Mouse (Mus musculus): Measurements from ENCODE around the gene Acvr1c. TPM values are rescaled to one million over a fixed set of nuclear protein-coding genes. Genes with fewer than 3 reads are reported as not detected.

Acvr1c gene
- polyA plus RNA-seq (2014; fragmentation: Nextera tagmentation; extraction: Ambion mirVana): 0.19 TPM in 2 replicates

DNA sequence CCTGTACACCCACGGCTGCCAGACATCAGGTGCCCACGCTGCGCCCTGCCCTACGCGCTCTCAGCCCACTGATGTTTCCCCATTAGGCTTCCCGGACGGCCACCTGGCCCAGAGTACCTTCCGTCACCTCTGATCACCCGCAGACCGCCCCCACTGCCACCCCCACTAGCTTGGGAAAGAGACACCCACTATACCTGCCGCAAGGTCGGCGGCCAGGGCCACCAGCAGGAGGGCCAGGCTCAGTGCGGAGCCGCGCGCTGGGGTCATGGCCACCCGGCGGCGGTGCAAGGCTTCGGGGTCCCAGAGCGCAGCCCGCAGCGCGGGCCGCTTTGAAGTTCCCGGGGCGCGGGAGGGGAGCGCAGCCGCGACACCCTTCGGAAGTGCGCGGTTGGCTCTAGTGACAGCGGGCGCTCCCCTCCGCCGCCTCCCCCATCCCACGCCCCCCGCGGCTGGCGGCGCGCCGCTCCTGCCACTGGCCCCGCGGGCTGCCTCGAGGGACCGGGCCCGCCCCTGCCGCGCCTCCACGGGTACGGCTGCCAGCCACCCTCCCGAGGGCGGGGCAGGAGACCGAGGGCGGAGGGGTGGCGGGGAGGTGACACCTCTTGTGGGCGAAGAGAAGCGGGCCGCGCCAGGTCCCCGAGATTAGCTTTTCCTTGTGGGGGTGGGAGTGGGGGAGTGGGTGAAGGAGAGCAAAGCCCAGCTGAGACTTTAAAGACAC is at the start of gene Acvr1c:
TSS of gene Acvr1c (minus strand) at position 482 of the 718 bp plus-strand sequence.
- under 1% methylated on average over 42 of the region's 65 CpGs for WGBS
- Histone ChIP-seq H3K4me1 (ENCODE audit: control insufficient read depth, insufficient read depth, low read length) (peaks cover 4% of the 10 kb centered on the region), H3K9ac (ENCODE audit: low read length) (peak within 1 kb of the TSS; percentile 31; the same call in 1 of the 2 replicates), H3K4me2 (peak within 1 kb of the TSS; percentile 97), H3K27ac (ENCODE audit: low read depth, low read length) (no peak within 1 kb of the TSS), H3K36me3 (ENCODE audit: control insufficient read depth, insufficient read depth, low read length) (no peaks in the 10 kb centered on the region), H3K9me3 (ENCODE audit: control insufficient read depth, low read length) (no peaks in the 10 kb centered on the region), H3K27me3 (ENCODE audit: control insufficient read depth, insufficient read depth, low read length) (peaks cover 13% of the 10 kb centered on the region), H3K4me3 (ENCODE audit: low read depth, low read length) (peak within 1 kb of the TSS; percentile 50)
- DNase-seq (ENCODE audit: low spot score, missing footprints) (peak; percentile 94), ATAC-seq (ENCODE audit: low FRiP score) (peak; percentile 82)

GRCm38 (mm10) chr2:58403481-58403880 is 45.8 kb upstream of the Acvr1c start:
- Histone ChIP-seq H3K9ac (ENCODE audit: low read length) (no peak overlapping the region), H3K4me1 (ENCODE audit: control insufficient read depth, insufficient read depth, low read length) (no peaks in the 10 kb centered on the region), H3K4me3 (ENCODE audit: low read depth, low read length) (no peak overlapping the region), H3K27ac (ENCODE audit: low read depth, low read length) (no peak overlapping the region), H3K9me3 (ENCODE audit: control insufficient read depth, low read length) (no peaks in the 10 kb centered on the region), H3K27me3 (ENCODE audit: control insufficient read depth, insufficient read depth, low read length) (no peaks in the 10 kb centered on the region), H3K4me2 (no peak overlapping the region), H3K36me3 (ENCODE audit: control insufficient read depth, insufficient read depth, low read length) (no peaks in the 10 kb centered on the region)
- 82% methylated on average over 2 of the region's 2 CpGs for WGBS
- DNase-seq (ENCODE audit: low spot score, missing footprints) (no peak), ATAC-seq (ENCODE audit: low FRiP score) (no peak)

DNA sequence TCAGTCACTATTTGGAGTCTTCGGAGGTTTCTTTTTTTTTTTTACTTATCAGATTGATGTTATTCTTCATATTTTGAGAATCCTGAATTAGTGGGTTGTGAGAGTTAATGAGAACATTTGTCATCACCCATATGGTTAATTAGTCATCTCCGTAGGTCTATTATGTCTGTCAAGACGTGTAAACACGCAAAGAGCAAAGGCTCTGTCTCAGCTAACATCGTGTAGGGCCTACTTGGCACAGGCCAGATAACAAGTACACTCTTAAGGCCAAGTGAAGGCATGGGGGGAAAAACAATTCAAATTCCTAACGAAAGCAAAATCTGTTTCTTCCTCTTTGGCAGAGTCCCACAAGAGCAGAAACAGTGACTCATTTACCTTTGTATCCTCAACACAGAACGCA is 30.9 kb upstream of the Acvr1c start:
- no peaks in the 10 kb centered on the region for H3K36me3 ChIP-seq (ENCODE audit: control insufficient read depth, insufficient read depth, low read length)
- H3K27me3 ChIP-seq (ENCODE audit: control insufficient read depth, insufficient read depth, low read length): no peaks in the 10 kb centered on the region
- ATAC-seq (ENCODE audit: low FRiP score): no peak
- H3K4me1 ChIP-seq (ENCODE audit: control insufficient read depth, insufficient read depth, low read length): no peaks in the 10 kb centered on the region
- no peak overlapping the region for H3K4me3 ChIP-seq (ENCODE audit: low read depth, low read length)
- no peak overlapping the region for H3K4me2 ChIP-seq
- no peak overlapping the region for H3K27ac ChIP-seq (ENCODE audit: low read depth, low read length)
- DNase-seq (ENCODE audit: low spot score, missing footprints): no peak
- 89% methylated on average over 7 of the region's 7 CpGs for WGBS
- no peaks in the 10 kb centered on the region for H3K9me3 ChIP-seq (ENCODE audit: control insufficient read depth, low read length)
- H3K9ac ChIP-seq (ENCODE audit: low read length): no peak overlapping the region

GRCm38 (mm10) chr2:58380020-58380419 is 22.3 kb upstream of the Acvr1c start:
- Histone ChIP-seq H3K9ac (ENCODE audit: low read length) (no peak overlapping the region), H3K36me3 (ENCODE audit: control insufficient read depth, insufficient read depth, low read length) (no peaks in the 10 kb centered on the region), H3K27me3 (ENCODE audit: control insufficient read depth, insufficient read depth, low read length) (no peaks in the 10 kb centered on the region), H3K4me2 (no peak overlapping the region), H3K27ac (ENCODE audit: low read depth, low read length) (no peak overlapping the region), H3K9me3 (ENCODE audit: control insufficient read depth, low read length) (no peaks in the 10 kb centered on the region), H3K4me3 (ENCODE audit: low read depth, low read length) (no peak overlapping the region), H3K4me1 (ENCODE audit: control insufficient read depth, insufficient read depth, low read length) (no peaks in the 10 kb centered on the region)
- whole genome bisulfite sequencing: 91% methylated on average over 5 of the region's 5 CpGs
- DNase-seq (ENCODE audit: low spot score, missing footprints): no peak
- ATAC-seq (ENCODE audit: low FRiP score): no peak

DNA sequence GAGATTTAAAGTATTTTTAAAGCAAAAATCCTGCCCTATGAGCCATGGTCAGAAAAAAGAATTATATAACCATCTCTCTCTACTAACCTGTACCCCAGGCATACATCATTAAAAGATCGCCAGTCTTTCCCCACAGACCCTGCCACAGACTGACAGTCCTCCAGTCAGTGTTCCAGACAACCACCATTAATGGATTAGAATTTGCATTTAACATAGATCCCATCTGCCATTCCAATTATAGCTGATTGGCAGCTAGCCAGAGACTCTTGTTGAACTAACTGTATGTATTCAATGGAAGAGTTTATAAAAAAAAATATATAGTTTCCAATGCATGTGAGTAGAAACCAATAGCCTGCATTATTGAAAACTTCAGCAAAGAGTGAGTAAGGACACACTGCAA is 21.8 kb upstream of the Acvr1c start:
- H3K36me3 ChIP-seq (ENCODE audit: control insufficient read depth, insufficient read depth, low read length): no peaks in the 10 kb centered on the region
- H3K27ac ChIP-seq (ENCODE audit: low read depth, low read length): no peak overlapping the region
- H3K9ac ChIP-seq (ENCODE audit: low read length): no peak overlapping the region
- H3K9me3 ChIP-seq (ENCODE audit: control insufficient read depth, low read length): no peaks in the 10 kb centered on the region
- H3K4me1 ChIP-seq (ENCODE audit: control insufficient read depth, insufficient read depth, low read length): no peaks in the 10 kb centered on the region
- no peak for ATAC-seq (ENCODE audit: low FRiP score)
- no peak for DNase-seq (ENCODE audit: low spot score, missing footprints)
- no peak overlapping the region for H3K4me3 ChIP-seq (ENCODE audit: low read depth, low read length)
- no peaks in the 10 kb centered on the region for H3K27me3 ChIP-seq (ENCODE audit: control insufficient read depth, insufficient read depth, low read length)
- 79% methylated on average over 1 of the region's 1 CpGs for WGBS
- no peak overlapping the region for H3K4me2 ChIP-seq

DNA sequence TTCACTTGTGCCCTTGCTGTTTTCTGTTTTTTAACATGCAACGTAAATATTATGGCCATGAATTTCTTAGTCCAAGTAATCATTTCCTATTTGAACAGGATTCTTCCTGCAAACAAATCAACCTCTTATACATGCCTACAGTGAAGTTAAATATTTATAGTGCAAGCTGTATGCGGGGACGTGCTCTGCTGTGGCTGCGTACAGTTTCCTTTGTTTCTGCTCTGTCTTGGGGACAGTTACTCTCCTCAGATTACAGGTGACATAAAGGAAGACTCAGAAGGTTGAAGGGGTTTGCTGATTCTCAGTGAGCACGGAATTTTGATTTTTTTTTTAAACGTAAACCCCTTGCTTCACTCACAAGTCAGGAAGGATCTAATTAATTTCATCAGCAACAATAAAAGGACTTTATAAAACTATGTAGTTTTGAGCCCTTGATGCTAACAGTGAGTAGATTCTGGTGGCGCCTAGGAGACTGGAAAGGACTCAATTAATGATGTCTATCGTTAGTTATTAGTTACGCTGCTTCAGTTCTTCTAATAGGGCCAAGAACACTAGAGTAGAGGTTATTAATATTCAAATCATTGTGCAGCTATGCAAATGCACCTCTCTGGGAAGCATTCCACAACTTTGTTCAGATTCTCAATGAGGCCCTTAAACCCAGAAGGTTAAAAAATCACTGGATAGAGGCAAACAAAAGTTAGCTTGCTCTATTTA is 19.9 kb upstream of the Acvr1c start:
- Histone ChIP-seq H3K4me3 (ENCODE audit: low read depth, low read length) (no peak overlapping the region), H3K4me1 (ENCODE audit: control insufficient read depth, insufficient read depth, low read length) (no peaks in the 10 kb centered on the region), H3K9ac (ENCODE audit: low read length) (no peak overlapping the region), H3K36me3 (ENCODE audit: control insufficient read depth, insufficient read depth, low read length) (no peaks in the 10 kb centered on the region), H3K4me2 (no peak overlapping the region), H3K9me3 (ENCODE audit: control insufficient read depth, low read length) (no peaks in the 10 kb centered on the region), H3K27me3 (ENCODE audit: control insufficient read depth, insufficient read depth, low read length) (no peaks in the 10 kb centered on the region), H3K27ac (ENCODE audit: low read depth, low read length) (no peak overlapping the region)
- DNase-seq (ENCODE audit: low spot score, missing footprints): no peak
- 81% methylated on average over 9 of the region's 9 CpGs for WGBS
- ATAC-seq (ENCODE audit: low FRiP score): no peak

DNA sequence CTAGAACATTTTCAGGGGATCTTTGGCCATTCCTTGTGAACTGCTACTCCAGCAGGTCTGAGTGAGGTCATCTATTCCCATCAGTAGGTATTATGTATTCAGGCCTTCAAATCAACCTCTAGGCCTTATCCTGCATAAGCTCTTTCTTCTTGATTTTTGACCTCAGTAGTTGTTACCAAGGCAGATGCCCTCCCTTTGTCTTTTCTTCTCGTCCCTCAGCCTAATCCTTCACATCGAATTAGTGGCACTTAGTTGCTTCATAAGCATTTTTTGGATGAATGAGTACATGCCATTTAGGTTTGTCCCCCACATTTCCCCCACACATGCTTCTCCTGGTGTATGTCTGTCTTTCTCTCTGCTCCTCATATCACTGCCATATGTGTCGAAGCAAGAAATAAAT is 8.5 kb upstream of the Acvr1c start:
- WGBS: 65% methylated on average over 3 of the region's 3 CpGs
- H3K4me3 ChIP-seq (ENCODE audit: low read depth, low read length): no peak overlapping the region
- no peak for ATAC-seq (ENCODE audit: low FRiP score)
- H3K4me2 ChIP-seq: no peak overlapping the region
- H3K9ac ChIP-seq (ENCODE audit: low read length): no peak overlapping the region
- no peak for DNase-seq (ENCODE audit: low spot score, missing footprints)
- H3K27ac ChIP-seq (ENCODE audit: low read depth, low read length): no peak overlapping the region
- no peaks in the 10 kb centered on the region for H3K36me3 ChIP-seq (ENCODE audit: control insufficient read depth, insufficient read depth, low read length)
- no peaks in the 10 kb centered on the region for H3K9me3 ChIP-seq (ENCODE audit: control insufficient read depth, low read length)
- H3K4me1 ChIP-seq (ENCODE audit: control insufficient read depth, insufficient read depth, low read length): no peaks in the 10 kb centered on the region
- H3K27me3 ChIP-seq (ENCODE audit: control insufficient read depth, insufficient read depth, low read length): no peaks in the 10 kb centered on the region

GRCm38 (mm10) chr2:58361361-58362046 is 3.8 kb upstream of the Acvr1c start:
- Histone ChIP-seq H3K9me3 (ENCODE audit: control insufficient read depth, low read length) (no peaks in the 10 kb centered on the region), H3K27ac (ENCODE audit: low read depth, low read length) (no peak overlapping the region), H3K36me3 (ENCODE audit: control insufficient read depth, insufficient read depth, low read length) (no peaks in the 10 kb centered on the region), H3K4me2 (no peak overlapping the region), H3K27me3 (ENCODE audit: control insufficient read depth, insufficient read depth, low read length) (peaks cover 13% of the 10 kb centered on the region), H3K9ac (ENCODE audit: low read length) (no peak overlapping the region), H3K4me3 (ENCODE audit: low read depth, low read length) (no peak overlapping the region), H3K4me1 (ENCODE audit: control insufficient read depth, insufficient read depth, low read length) (peaks cover 4% of the 10 kb centered on the region)
- ATAC-seq (ENCODE audit: low FRiP score) (no peak), DNase-seq (ENCODE audit: low spot score, missing footprints) (no peak)
- 83% methylated on average over 3 of the region's 3 CpGs for WGBS

GRCm38 (mm10) chr2:58358132-58358460 is 401 bp upstream of the Acvr1c start:
- WGBS: 15% methylated on average over 3 of the region's 3 CpGs
- Histone ChIP-seq H3K36me3 (ENCODE audit: control insufficient read depth, insufficient read depth, low read length) (no peaks in the 10 kb centered on the region), H3K4me3 (ENCODE audit: low read depth, low read length) (peak overlapping the region; percentile 50), H3K4me1 (ENCODE audit: control insufficient read depth, insufficient read depth, low read length) (peaks cover 4% of the 10 kb centered on the region), H3K4me2 (peak overlapping the region; percentile 97), H3K9ac (ENCODE audit: low read length) (no peak overlapping the region), H3K27me3 (ENCODE audit: control insufficient read depth, insufficient read depth, low read length) (peaks cover 13% of the 10 kb centered on the region), H3K9me3 (ENCODE audit: control insufficient read depth, low read length) (no peaks in the 10 kb centered on the region), H3K27ac (ENCODE audit: low read depth, low read length) (no peak overlapping the region)
- ATAC-seq (ENCODE audit: low FRiP score) (peak; percentile 51), DNase-seq (ENCODE audit: low spot score, missing footprints) (no peak)

All from midbrain, embryonic 11.5 days (tissue).